Mouse (Mus musculus): Measurements from ENCODE around the gene Ly6g6e. TPM values are rescaled to one million over a fixed set of nuclear protein-coding genes. Genes with fewer than 3 reads are reported as not detected.

Ly6g6e gene
- total RNA-seq, 1 experiment: 13.4 TPM

GRCm38 (mm10) chr17:35055691-35056495, 20.8 kb upstream of the Ly6g6e start:
- H3K36me3 ChIP-seq (ENCODE audit: control insufficient read depth, insufficient read depth, low read length, poor library complexity, severe bottlenecking): peaks cover 38% of the 10 kb centered on the region
- no peaks in the 10 kb centered on the region for H3K9me3 ChIP-seq (ENCODE audit: control insufficient read depth, insufficient read depth, low read depth, low read length)
- no peak overlapping the region for H3K27ac ChIP-seq (ENCODE audit: insufficient read depth, low read depth, low read length, poor library complexity, severe bottlenecking)
- H3K9ac ChIP-seq (ENCODE audit: insufficient read depth, low read depth, low read length, poor library complexity, severe bottlenecking): no peak overlapping the region
- TF ChIP-seq ZNF384 (IDR thresholded peaks at IDR 0.05; ENCODE audit: low read depth, low read length) (no peak), ZC3H11A (IDR thresholded peaks at IDR 0.05; ENCODE audit: borderline replicate concordance, low read depth, low read length) (no peak), CHD2 (IDR thresholded peaks at IDR 0.05; ENCODE audit: low read depth, low read length) (no peak), MAFK (IDR thresholded peaks at IDR 0.05; ENCODE audit: insufficient read depth, low read depth, low read length) (no peak), HCFC1 (IDR thresholded peaks at IDR 0.05; ENCODE audit: borderline replicate concordance, insufficient read depth, low read length) (no peak)
- H3K4me3 ChIP-seq (ENCODE audit: insufficient read depth in 1 of 2, low read depth in 1 of 2, low read length in 2 of 2, poor library complexity in 1 of 2, severe bottlenecking in 1 of 2): no peak overlapping the region
- in situ Hi-C loops (cut with MboI; ENCODE audit: low sequenced_read_pairs in 2 of 2, unreplicated experiment in 2 of 2): no loop called here
- DNase-seq (ENCODE audit: low read depth, low spot score): no peak
- H3K4me1 ChIP-seq (ENCODE audit: control insufficient read depth in 2 of 2, insufficient read depth in 2 of 2, low read length in 2 of 2, poor library complexity in 1 of 2): peaks cover 0 to 26% of the 10 kb centered on the region in 2 experiments; a peak in 3 of 4 replicates

GRCm38 (mm10) chr17:35057090-35057489, 19.6 kb upstream of the Ly6g6e start:
- Histone ChIP-seq H3K9ac (ENCODE audit: insufficient read depth, low read depth, low read length, poor library complexity, severe bottlenecking) (no peak overlapping the region), H3K4me1 (ENCODE audit: control insufficient read depth in 2 of 2, insufficient read depth in 2 of 2, low read length in 2 of 2, poor library complexity in 1 of 2) (peaks cover 0 to 30% of the 10 kb centered on the region in 2 experiments), H3K27ac (ENCODE audit: insufficient read depth, low read depth, low read length, poor library complexity, severe bottlenecking) (no peak overlapping the region), H3K36me3 (ENCODE audit: control insufficient read depth, insufficient read depth, low read length, poor library complexity, severe bottlenecking) (peaks cover 43% of the 10 kb centered on the region), H3K4me3 (ENCODE audit: insufficient read depth in 1 of 2, low read depth in 1 of 2, low read length in 2 of 2, poor library complexity in 1 of 2, severe bottlenecking in 1 of 2) (no peak overlapping the region), H3K9me3 (ENCODE audit: control insufficient read depth, insufficient read depth, low read depth, low read length) (no peaks in the 10 kb centered on the region)
- DNase-seq (ENCODE audit: low read depth, low spot score): no peak
- TF ChIP-seq ZNF384 (IDR thresholded peaks at IDR 0.05; ENCODE audit: low read depth, low read length) (no peak), HCFC1 (IDR thresholded peaks at IDR 0.05; ENCODE audit: borderline replicate concordance, insufficient read depth, low read length) (no peak), MAFK (IDR thresholded peaks at IDR 0.05; ENCODE audit: insufficient read depth, low read depth, low read length) (no peak), CHD2 (IDR thresholded peaks at IDR 0.05; ENCODE audit: low read depth, low read length) (no peak), ZC3H11A (IDR thresholded peaks at IDR 0.05; ENCODE audit: borderline replicate concordance, low read depth, low read length) (no peak)
- in situ Hi-C loops (cut with MboI; ENCODE audit: low sequenced_read_pairs in 2 of 2, unreplicated experiment in 2 of 2): no loop called here

GRCm38 (mm10) chr17:35058316-35058715, 18.4 kb upstream of the Ly6g6e start:
- no peak overlapping the region for H3K27ac ChIP-seq (ENCODE audit: insufficient read depth, low read depth, low read length, poor library complexity, severe bottlenecking)
- H3K4me1 ChIP-seq (ENCODE audit: control insufficient read depth in 2 of 2, insufficient read depth in 2 of 2, low read length in 2 of 2, poor library complexity in 1 of 2): peaks cover 2 to 24% of the 10 kb centered on the region in 2 experiments
- in situ Hi-C loops (cut with MboI; ENCODE audit: low sequenced_read_pairs in 2 of 2, unreplicated experiment in 2 of 2): no loop called here
- DNase-seq (ENCODE audit: low read depth, low spot score): no peak
- TF ChIP-seq MAFK (IDR thresholded peaks at IDR 0.05; ENCODE audit: insufficient read depth, low read depth, low read length): no peak
- TF ChIP-seq ZNF384 (IDR thresholded peaks at IDR 0.05; ENCODE audit: low read depth, low read length): no peak
- TF ChIP-seq CHD2 (IDR thresholded peaks at IDR 0.05; ENCODE audit: low read depth, low read length): no peak
- TF ChIP-seq ZC3H11A (IDR thresholded peaks at IDR 0.05; ENCODE audit: borderline replicate concordance, low read depth, low read length): no peak
- TF ChIP-seq HCFC1 (IDR thresholded peaks at IDR 0.05; ENCODE audit: borderline replicate concordance, insufficient read depth, low read length): no peak
- H3K9ac ChIP-seq (ENCODE audit: insufficient read depth, low read depth, low read length, poor library complexity, severe bottlenecking): no peak overlapping the region
- H3K9me3 ChIP-seq (ENCODE audit: control insufficient read depth, insufficient read depth, low read depth, low read length): no peaks in the 10 kb centered on the region
- H3K4me3 ChIP-seq (ENCODE audit: insufficient read depth in 1 of 2, low read depth in 1 of 2, low read length in 2 of 2, poor library complexity in 1 of 2, severe bottlenecking in 1 of 2): no peak overlapping the region; a peak in 1 of 4 replicates
- peaks cover 34% of the 10 kb centered on the region for H3K36me3 ChIP-seq (ENCODE audit: control insufficient read depth, insufficient read depth, low read length, poor library complexity, severe bottlenecking)

GRCm38 (mm10) chr17:35058911-35059892, 17.5 kb upstream of the Ly6g6e start, which contains the start of gene Ddah2:
Gene Ddah2, plus strand, starts transcription at chr17:35059035.
- TF ChIP-seq CHD2 (IDR thresholded peaks at IDR 0.05; ENCODE audit: low read depth, low read length) (no peak), MAFK (IDR thresholded peaks at IDR 0.05; ENCODE audit: insufficient read depth, low read depth, low read length) (no peak), ZNF384 (IDR thresholded peaks at IDR 0.05; ENCODE audit: low read depth, low read length) (no peak)
- no peaks in the 10 kb centered on the region for H3K9me3 ChIP-seq (ENCODE audit: control insufficient read depth, insufficient read depth, low read depth, low read length)
- H3K27ac ChIP-seq (ENCODE audit: insufficient read depth, low read depth, low read length, poor library complexity, severe bottlenecking): peak within 1 kb of the TSS; percentile 72
- peaks cover 5 to 31% of the 10 kb centered on the region in 2 experiments for H3K4me1 ChIP-seq (ENCODE audit: control insufficient read depth in 2 of 2, insufficient read depth in 2 of 2, low read length in 2 of 2, poor library complexity in 1 of 2)
- peaks cover 28% of the 10 kb centered on the region for H3K36me3 ChIP-seq (ENCODE audit: control insufficient read depth, insufficient read depth, low read length, poor library complexity, severe bottlenecking)
- peak; percentile 79 for DNase-seq (ENCODE audit: low read depth, low spot score)
- peak within 1 kb of the TSS; percentile 86 to 88 for H3K4me3 ChIP-seq (ENCODE audit: insufficient read depth in 1 of 2, low read depth in 1 of 2, low read length in 2 of 2, poor library complexity in 1 of 2, severe bottlenecking in 1 of 2)
- H3K9ac ChIP-seq (ENCODE audit: insufficient read depth, low read depth, low read length, poor library complexity, severe bottlenecking): peak within 1 kb of the TSS; percentile 87
- in situ Hi-C loops (cut with MboI; ENCODE audit: low sequenced_read_pairs in 2 of 2, unreplicated experiment in 2 of 2): no loop called here

Data from ES-E14 (cell line).